Mouse (Mus musculus): ENCODE data around the gene Yeats2. TPM values are rescaled to one million over a fixed set of nuclear protein-coding genes. Genes with fewer than 3 reads are reported as not detected.

The Yeats2 gene
- polyA plus RNA-seq (2015; fragmentation: Nextera tagmentation; extraction: Ambion mirVana): 16.5 and 20.6 TPM in 2 replicates

DNA sequence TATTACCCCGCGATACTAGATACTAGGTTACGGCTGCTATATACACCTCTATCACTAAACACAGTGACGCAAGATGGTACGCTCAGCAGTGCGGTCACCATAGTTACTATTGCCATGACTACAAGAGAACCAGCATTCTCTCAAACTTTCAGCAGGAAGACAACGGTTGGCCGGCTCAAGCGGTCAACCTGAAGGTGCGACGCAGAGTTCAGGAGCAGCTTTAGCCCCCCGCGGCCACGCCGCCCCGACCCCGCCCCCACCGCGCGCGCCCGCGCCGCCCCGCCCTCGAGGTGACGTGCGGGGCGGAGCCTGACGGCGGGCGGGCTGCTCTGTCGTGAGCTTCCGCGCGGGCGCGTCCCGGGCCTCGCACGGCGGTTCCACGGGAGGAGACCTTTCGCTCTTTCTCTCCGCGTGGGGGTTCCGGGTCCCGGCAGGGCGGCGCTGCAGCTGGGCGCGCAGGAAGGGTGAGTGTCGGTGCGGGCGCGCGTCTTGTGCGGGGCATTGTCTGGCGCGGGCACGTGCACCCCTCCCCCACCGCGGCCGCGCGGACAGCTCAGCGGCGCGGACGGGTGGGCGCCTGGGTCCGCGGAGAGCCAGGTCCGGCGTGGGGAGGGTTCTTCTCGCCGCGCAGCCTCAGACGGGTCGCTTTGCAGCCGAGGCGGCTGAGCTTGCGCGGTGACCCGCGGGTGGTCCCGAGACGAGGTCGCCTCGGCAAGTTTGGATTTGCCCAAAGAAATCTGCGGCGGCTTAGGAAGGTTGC, at the start of gene Yeats2:
TSS of gene Yeats2 (plus strand) at position 292 of the 760 bp plus-strand sequence.
- Histone ChIP-seq H3K4me2 (ENCODE audit: low read length) (peak within 1 kb of the TSS; percentile 87), H3K36me3 (ENCODE audit: control insufficient read depth, insufficient read depth, low read length) (no peaks in the 10 kb centered on the region), H3K4me3 (ENCODE audit: low read length) (peak within 1 kb of the TSS; percentile 79), H3K27ac (ENCODE audit: low read depth, low read length) (peak within 1 kb of the TSS; percentile 96), H3K9me3 (ENCODE audit: control insufficient read depth, low read length) (no peaks in the 10 kb centered on the region), H3K4me1 (ENCODE audit: control insufficient read depth, insufficient read depth, low read depth, low read length) (peaks cover 14% of the 10 kb centered on the region), H3K27me3 (replicated peaks; ENCODE audit: control insufficient read depth, insufficient read depth, low read length) (no peaks in the 10 kb centered on the region), H3K9ac (ENCODE audit: low read depth, low read length) (peak within 1 kb of the TSS; percentile 92)
- ATAC-seq: peak; percentile 97
- under 1% methylated on average over 60 of the region's 92 CpGs for WGBS

DNA sequence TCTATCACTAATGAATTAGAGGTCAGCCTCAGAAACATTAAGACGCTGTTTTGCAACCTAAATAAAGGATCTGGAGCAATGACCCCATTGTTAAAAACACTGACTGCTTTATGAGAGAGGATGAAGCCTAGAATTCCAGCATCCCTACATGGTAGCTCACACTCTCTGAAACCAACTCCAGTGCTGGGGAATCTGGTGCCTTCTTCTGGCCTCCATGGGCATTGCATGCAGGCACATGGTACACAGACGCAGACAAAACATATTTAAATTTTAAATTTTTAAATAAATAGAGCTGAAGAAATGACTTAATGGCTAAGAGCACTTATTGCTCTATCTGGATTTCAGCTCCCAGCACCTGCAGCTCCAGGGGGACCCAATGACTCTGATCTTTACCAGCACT, 44.9 kb upstream of the Yeats2 start:
- Histone ChIP-seq H3K9me3 (ENCODE audit: control insufficient read depth, low read length) (no peaks in the 10 kb centered on the region), H3K4me3 (ENCODE audit: low read length) (no peak overlapping the region), H3K27me3 (replicated peaks; ENCODE audit: control insufficient read depth, insufficient read depth, low read length) (no peaks in the 10 kb centered on the region), H3K4me1 (ENCODE audit: control insufficient read depth, insufficient read depth, low read depth, low read length) (peaks cover 3% of the 10 kb centered on the region; the same call in 1 of the 2 replicates), H3K4me2 (ENCODE audit: low read length) (no peak overlapping the region), H3K36me3 (ENCODE audit: control insufficient read depth, insufficient read depth, low read length) (no peaks in the 10 kb centered on the region), H3K9ac (ENCODE audit: low read depth, low read length) (no peak overlapping the region), H3K27ac (ENCODE audit: low read depth, low read length) (no peak overlapping the region)
- WGBS: 78% methylated on average over 2 of the region's 2 CpGs
- ATAC-seq: no peak

DNA sequence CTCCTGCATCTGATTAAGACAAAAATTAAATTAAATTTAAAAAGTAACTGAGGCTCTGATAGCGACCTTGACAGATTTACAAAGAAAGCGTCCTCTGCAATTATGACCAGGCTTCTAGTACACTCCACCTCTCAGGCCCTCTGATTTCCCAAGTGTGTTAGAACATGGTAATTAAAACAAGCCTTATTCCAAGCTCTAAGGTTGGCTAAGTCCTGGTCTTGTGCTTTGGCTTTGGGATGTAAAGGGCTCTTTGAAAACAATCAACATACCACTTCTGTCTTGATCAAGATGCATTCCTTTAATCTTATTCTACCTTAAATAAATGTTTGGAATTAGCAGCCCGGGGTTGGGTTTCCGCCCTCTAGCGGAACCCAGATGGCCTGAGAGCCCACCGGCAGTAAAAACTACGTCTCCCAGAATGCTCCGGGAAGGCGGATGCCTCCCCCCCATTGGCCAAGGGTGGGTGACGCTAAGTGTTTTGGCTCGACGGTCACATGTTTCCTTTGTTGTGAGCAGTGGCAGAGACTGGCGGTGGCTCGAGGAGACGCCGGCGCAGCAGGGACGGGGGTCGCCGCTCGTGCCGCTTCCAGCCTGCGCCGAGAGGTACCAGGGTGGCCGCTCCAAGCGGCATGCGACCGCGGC, 43.7 kb upstream of the Yeats2 start, which contains the start of gene Klhl24:
TSS of gene Klhl24 (plus strand) at position 474 of the 642 bp plus-strand sequence.
- H3K4me3 ChIP-seq (ENCODE audit: low read length): peak within 1 kb of the TSS; percentile 99
- H3K27me3 ChIP-seq (replicated peaks; ENCODE audit: control insufficient read depth, insufficient read depth, low read length): no peaks in the 10 kb centered on the region
- H3K36me3 ChIP-seq (ENCODE audit: control insufficient read depth, insufficient read depth, low read length): no peaks in the 10 kb centered on the region
- H3K27ac ChIP-seq (ENCODE audit: low read depth, low read length): peak within 1 kb of the TSS; percentile 98
- H3K4me1 ChIP-seq (ENCODE audit: control insufficient read depth, insufficient read depth, low read depth, low read length): peaks cover 3% of the 10 kb centered on the region; the same call in 1 of the 2 replicates
- ATAC-seq: peak; percentile 96
- WGBS: 2% methylated on average over 23 of the region's 29 CpGs
- H3K9me3 ChIP-seq (ENCODE audit: control insufficient read depth, low read length): no peaks in the 10 kb centered on the region
- H3K4me2 ChIP-seq (ENCODE audit: low read length): peak within 1 kb of the TSS; percentile 70
- H3K9ac ChIP-seq (ENCODE audit: low read depth, low read length): peak within 1 kb of the TSS; percentile 99

DNA sequence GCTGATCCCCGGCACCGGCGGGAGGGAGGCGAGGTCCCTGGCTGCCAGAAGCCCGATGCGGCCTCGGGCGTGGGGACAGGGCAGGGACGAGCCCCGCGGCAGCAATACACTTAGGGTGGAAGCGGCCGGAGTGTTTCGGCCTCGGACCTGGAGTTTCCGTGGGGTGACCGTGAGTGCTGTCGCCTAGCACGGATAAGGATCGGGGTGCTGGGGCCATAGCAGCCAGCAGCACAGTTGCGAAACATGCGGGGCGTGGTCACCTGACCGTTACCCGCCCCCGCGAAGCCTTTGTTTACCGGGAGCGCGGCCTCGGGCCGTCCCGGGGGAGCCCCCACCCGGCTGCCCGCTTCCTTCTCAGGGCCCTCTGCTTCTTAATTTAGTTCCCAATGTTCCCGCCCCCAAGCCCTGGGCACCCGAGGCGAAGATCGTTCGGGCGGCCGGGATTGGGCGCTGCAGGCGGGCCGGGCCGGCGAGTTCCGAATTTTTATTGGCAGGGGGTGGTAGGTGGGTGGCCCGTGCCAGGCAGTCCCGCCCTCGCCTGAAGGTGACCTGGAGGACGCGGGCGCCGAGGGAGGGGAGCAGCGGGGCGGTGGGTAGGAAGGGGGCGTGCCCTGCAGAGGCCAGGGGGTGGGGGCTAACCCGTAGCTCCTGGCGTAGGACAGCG, 43.0 kb upstream of the Yeats2 start:
- ATAC-seq: peak; percentile 88
- H3K4me2 ChIP-seq (ENCODE audit: low read length): peak overlapping the region; percentile 70
- H3K4me3 ChIP-seq (ENCODE audit: low read length): peak overlapping the region; percentile 99
- no peaks in the 10 kb centered on the region for H3K9me3 ChIP-seq (ENCODE audit: control insufficient read depth, low read length)
- peak overlapping the region; percentile 99 for H3K9ac ChIP-seq (ENCODE audit: low read depth, low read length)
- peaks cover 3% of the 10 kb centered on the region; the same call in 1 of the 2 replicates for H3K36me3 ChIP-seq (ENCODE audit: control insufficient read depth, insufficient read depth, low read length)
- no peaks in the 10 kb centered on the region for H3K27me3 ChIP-seq (replicated peaks; ENCODE audit: control insufficient read depth, insufficient read depth, low read length)
- under 1% methylated on average over 48 of the region's 61 CpGs for WGBS
- H3K27ac ChIP-seq (ENCODE audit: low read depth, low read length): peak overlapping the region; percentile 98
- peaks cover 3% of the 10 kb centered on the region; the same call in 1 of the 2 replicates for H3K4me1 ChIP-seq (ENCODE audit: control insufficient read depth, insufficient read depth, low read depth, low read length)

DNA sequence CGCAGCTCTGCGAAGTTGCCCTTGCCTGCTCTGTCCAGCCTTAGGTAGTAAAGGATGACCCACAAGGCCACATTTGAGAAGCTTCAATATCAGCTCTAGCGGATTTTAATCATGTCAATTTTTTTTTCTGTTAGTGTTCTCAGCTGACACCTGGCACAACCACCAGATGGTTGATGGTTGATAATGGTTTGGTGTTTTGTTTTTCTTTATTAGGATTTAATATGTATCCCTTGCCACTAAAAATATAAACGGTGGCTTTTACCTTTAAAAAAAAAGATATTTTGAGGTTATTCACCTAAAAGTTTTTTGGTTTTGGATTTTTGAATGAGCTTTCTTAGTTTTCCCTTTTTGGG, 42.5 kb upstream of the Yeats2 start:
- H3K9me3 ChIP-seq (ENCODE audit: control insufficient read depth, low read length): peaks cover 3% of the 10 kb centered on the region
- H3K27me3 ChIP-seq (replicated peaks; ENCODE audit: control insufficient read depth, insufficient read depth, low read length): no peaks in the 10 kb centered on the region
- H3K36me3 ChIP-seq (ENCODE audit: control insufficient read depth, insufficient read depth, low read length): peaks cover 6% of the 10 kb centered on the region
- peak overlapping the region; percentile 99 for H3K4me3 ChIP-seq (ENCODE audit: low read length)
- H3K4me2 ChIP-seq (ENCODE audit: low read length): peak overlapping the region; percentile 70
- H3K4me1 ChIP-seq (ENCODE audit: control insufficient read depth, insufficient read depth, low read depth, low read length): peaks cover 3% of the 10 kb centered on the region; the same call in 1 of the 2 replicates
- peak overlapping the region; percentile 99 for H3K9ac ChIP-seq (ENCODE audit: low read depth, low read length)
- H3K27ac ChIP-seq (ENCODE audit: low read depth, low read length): peak overlapping the region; percentile 98
- 5% methylated on average over 4 of the region's 4 CpGs for WGBS
- no peak for ATAC-seq

DNA sequence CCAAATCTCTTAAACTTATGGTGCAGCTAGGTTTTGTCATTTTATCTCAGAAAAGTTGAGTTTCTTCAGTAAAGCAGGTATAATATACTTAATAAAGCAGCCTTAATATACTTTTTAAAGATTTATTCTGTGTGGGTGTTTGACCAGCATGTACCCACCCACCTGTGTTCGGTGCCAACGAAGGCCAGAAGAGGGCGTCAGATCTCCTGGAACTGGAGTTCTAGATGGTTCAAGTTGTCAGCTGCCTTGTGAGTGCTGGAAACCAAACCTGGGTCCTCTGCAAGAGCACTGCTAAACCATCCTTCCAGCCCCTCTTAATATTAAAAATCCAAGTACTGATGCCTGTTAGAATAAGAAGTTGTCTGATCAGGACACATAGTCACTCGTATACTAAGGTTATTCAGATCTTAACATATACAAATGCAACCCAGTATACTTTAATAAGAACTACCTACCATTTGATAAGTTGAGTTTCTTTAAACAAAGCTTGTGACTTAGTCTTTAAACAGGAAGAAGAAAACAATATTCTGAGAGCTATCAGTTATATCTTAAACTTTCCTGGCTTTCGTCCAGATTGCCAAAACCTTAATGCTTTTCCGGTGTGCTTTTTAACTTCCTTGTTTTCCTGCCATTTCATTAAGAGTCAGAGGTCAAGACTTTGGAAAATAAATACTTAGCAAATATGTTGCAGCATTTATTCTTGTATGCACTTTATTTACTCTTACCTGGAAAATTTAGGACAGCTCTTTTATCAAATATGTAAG, 41.8 kb upstream of the Yeats2 start:
- Histone ChIP-seq H3K4me3 (ENCODE audit: low read length) (peak overlapping the region; percentile 99; the same call in 1 of the 2 replicates), H3K36me3 (ENCODE audit: control insufficient read depth, insufficient read depth, low read length) (peaks cover 13% of the 10 kb centered on the region), H3K4me1 (ENCODE audit: control insufficient read depth, insufficient read depth, low read depth, low read length) (peaks cover 3% of the 10 kb centered on the region; the same call in 1 of the 2 replicates), H3K4me2 (ENCODE audit: low read length) (peak overlapping the region; percentile 70), H3K9me3 (ENCODE audit: control insufficient read depth, low read length) (peaks cover 8% of the 10 kb centered on the region), H3K27me3 (replicated peaks; ENCODE audit: control insufficient read depth, insufficient read depth, low read length) (no peaks in the 10 kb centered on the region), H3K9ac (ENCODE audit: low read depth, low read length) (no peak overlapping the region), H3K27ac (ENCODE audit: low read depth, low read length) (no peak overlapping the region)
- WGBS: 95% methylated on average over 6 of the region's 6 CpGs
- ATAC-seq: no peak

DNA sequence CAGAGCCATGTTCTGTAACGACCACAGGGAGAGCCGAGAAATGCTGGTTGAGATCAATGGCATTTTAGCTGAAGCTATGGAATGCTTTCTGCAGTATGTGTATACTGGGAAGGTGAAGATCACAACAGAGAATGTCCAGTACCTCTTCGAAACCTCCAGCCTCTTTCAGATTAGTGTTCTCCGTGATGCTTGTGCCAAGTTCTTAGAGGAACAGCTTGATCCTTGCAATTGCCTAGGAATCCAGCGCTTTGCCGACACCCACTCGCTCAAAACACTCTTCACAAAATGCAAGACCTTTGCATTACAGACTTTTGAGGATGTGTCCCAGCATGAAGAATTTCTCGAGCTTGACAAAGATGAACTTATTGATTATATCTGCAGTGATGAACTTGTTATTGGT, 33.9 kb upstream of the Yeats2 start:
- no peaks in the 10 kb centered on the region for H3K4me1 ChIP-seq (ENCODE audit: control insufficient read depth, insufficient read depth, low read depth, low read length)
- H3K9ac ChIP-seq (ENCODE audit: low read depth, low read length): no peak overlapping the region
- no peak for ATAC-seq
- H3K27ac ChIP-seq (ENCODE audit: low read depth, low read length): no peak overlapping the region
- WGBS: 93% methylated on average over 8 of the region's 8 CpGs
- peaks cover 11% of the 10 kb centered on the region for H3K9me3 ChIP-seq (ENCODE audit: control insufficient read depth, low read length)
- peaks cover 51% of the 10 kb centered on the region for H3K36me3 ChIP-seq (ENCODE audit: control insufficient read depth, insufficient read depth, low read length)
- no peaks in the 10 kb centered on the region for H3K27me3 ChIP-seq (replicated peaks; ENCODE audit: control insufficient read depth, insufficient read depth, low read length)
- H3K4me3 ChIP-seq (ENCODE audit: low read length): no peak overlapping the region
- no peak overlapping the region for H3K4me2 ChIP-seq (ENCODE audit: low read length)

DNA sequence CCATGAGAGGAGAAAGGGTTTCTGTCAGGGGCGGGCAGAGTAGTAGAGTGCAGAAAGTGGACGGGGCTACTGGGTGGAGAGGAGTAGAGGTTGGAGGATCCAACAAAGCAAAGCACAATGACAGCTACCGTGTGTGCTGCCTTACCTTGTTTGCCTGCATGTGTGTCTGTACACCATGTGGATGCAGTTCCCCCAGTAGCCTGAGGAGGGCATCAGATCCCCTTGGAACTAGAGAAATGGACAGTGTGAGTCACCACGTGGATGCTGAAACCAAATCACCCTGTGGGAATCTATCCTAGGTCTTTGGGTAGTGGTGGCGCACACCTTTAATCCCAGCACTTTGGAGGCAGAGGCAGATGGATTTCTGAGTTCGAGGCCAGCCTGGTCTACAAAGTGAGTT, 31.9 kb upstream of the Yeats2 start:
- Histone ChIP-seq H3K27ac (ENCODE audit: low read depth, low read length) (no peak overlapping the region), H3K4me1 (ENCODE audit: control insufficient read depth, insufficient read depth, low read depth, low read length) (no peaks in the 10 kb centered on the region), H3K9ac (ENCODE audit: low read depth, low read length) (no peak overlapping the region), H3K4me2 (ENCODE audit: low read length) (no peak overlapping the region), H3K9me3 (ENCODE audit: control insufficient read depth, low read length) (peaks cover 3% of the 10 kb centered on the region; the same call in 1 of the 2 replicates), H3K36me3 (ENCODE audit: control insufficient read depth, insufficient read depth, low read length) (peaks cover 44% of the 10 kb centered on the region), H3K4me3 (ENCODE audit: low read length) (no peak overlapping the region), H3K27me3 (replicated peaks; ENCODE audit: control insufficient read depth, insufficient read depth, low read length) (no peaks in the 10 kb centered on the region)
- WGBS: 97% methylated on average over 6 of the region's 6 CpGs
- no peak for ATAC-seq

Measured in hindbrain, embryonic 16.5 days (tissue).